Mouse (Mus musculus) lung, embryonic 15.5 days (tissue): ENCODE data around the gene Itga11. TPM values are rescaled to one million over a fixed set of nuclear protein-coding genes. Genes with fewer than 3 reads are reported as not detected.
A peak's percentile ranks its signal among the peaks of the same experiment; 100 is the strongest.
"Not testable (repeated sequence)": the region's sequence is repeated elsewhere in the genome, so short reads cannot be mapped to it uniquely, and the experiment has no call there.

Experiments used
- ATAC-seq: fragments of 200-750 bp; cut with Nextera tagmentation; 2 replicates; pipeline ENCODE4 v1.8.0; 2017; ENCODE audit warnings: moderate number of reproducible peaks, borderline replicate concordance; ENCODE audit not compliant: low FRiP score, low TSS enrichment; ENCODE audit errors: extremely low read depth
- H3K27ac ChIP-seq: fragments of 300-500 bp; sonication (generic); 2 replicates; pipeline ENCODE4 v1.5.1; 2015; ENCODE audit warnings: moderate library complexity, mild to moderate bottlenecking, inconsistent platforms
- H3K27me3 ChIP-seq: fragments of 300-500 bp; sonication (generic); 2 replicates; pipeline ENCODE4 v1.6.1; 2015; ENCODE audit warnings: inconsistent platforms
- H3K36me3 ChIP-seq: fragments of 300-500 bp; sonication (generic); 2 replicates; pipeline ENCODE4 v1.6.1; 2015; ENCODE audit warnings: inconsistent platforms
- H3K4me1 ChIP-seq: fragments of 300-500 bp; sonication (generic); 2 replicates; pipeline ENCODE4 v1.6.1; 2015; ENCODE audit warnings: inconsistent platforms
- H3K4me2 ChIP-seq: fragments of 300-500 bp; sonication (generic); 2 replicates; pipeline ENCODE4 v1.6.1; 2015; ENCODE audit warnings: inconsistent platforms, mild to moderate bottlenecking, moderate library complexity
- H3K4me3 ChIP-seq: fragments of 300-500 bp; sonication (generic); 2 replicates; pipeline ENCODE4 v1.5.1; 2015; ENCODE audit warnings: mild to moderate bottlenecking, inconsistent platforms
- H3K9ac ChIP-seq: fragments of 300-500 bp; sonication (generic); 2 replicates; pipeline ENCODE4 v1.6.1; 2015; ENCODE audit warnings: inconsistent platforms
- H3K9me3 ChIP-seq: fragments of 300-500 bp; sonication (generic); 2 replicates; pipeline ENCODE4 v1.6.1; 2016; ENCODE audit warnings: inconsistent platforms
- WGBS: fragments of 180-500 bp; shearing (Covaris S2); methylation state at CpG from one replicate; pipeline ENCODE4 v1.1.7; 2015; 5-methylcytosine and 5-hydroxymethylcytosine counted together
- polyA plus RNA-seq: library from polyadenylated mRNA; unstranded; fragments of >200 nt; fragmentation: Nextera tagmentation; extraction: Ambion mirVana; gene quantifications from 2 replicates; pipeline ENCODE4 v1.2.1, GENCODE M21; 2015

Itga11 gene
- polyA plus RNA-seq, 1 experiment from 2014 or later, result 0.45 TPM

DNA sequence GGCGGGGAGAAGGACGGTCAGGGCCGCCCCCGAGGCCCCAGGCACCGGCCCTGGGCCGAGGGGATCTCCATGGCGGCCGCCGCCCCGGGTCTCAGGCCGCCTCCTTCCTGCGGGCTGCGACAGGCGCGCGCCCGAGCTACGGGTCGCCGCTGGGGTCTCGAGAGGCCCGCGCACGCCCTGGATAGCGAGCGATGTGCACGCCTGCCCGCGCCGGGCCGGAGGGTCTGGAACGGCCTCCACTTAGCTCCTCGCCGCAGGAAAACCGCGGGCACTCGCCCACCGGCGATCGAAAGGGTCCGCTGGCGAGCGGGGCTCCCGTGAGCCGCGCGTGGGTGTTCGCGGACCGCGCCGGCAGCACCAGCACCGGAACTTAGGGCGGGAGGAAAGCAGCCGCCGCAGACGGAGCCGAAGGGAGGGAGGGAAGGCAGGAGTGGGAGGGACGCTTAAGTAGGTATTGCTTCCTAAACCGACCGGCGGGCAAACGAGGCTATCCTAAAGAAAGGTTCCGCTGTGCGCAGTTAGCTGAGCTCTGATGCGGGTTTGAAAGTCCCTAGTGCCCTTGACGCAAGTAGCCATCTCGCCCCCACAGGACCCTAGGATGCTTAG lies 134.0 kb downstream of the Itga11 start, which contains the start of gene Fem1b:
Fem1b (minus strand) TSS at position 419 of the 606 bp plus-strand sequence.
- H3K4me3 ChIP-seq, result peak within 1 kb of the TSS; percentile 100
- H3K9ac ChIP-seq, result peak within 1 kb of the TSS; percentile 99
- ATAC-seq, result peak; percentile 94
- WGBS, result under 1% methylated on average over 55 of the region's 68 CpGs
- peaks cover 30% of the 10 kb centered on the region for H3K4me1 ChIP-seq
- peak within 1 kb of the TSS; percentile 98 for H3K27ac ChIP-seq
- peak within 1 kb of the TSS; percentile 85 for H3K4me2 ChIP-seq
- H3K36me3 ChIP-seq, result no peaks in the 10 kb centered on the region
- no peaks in the 10 kb centered on the region for H3K9me3 ChIP-seq
- no peaks in the 10 kb centered on the region for H3K27me3 ChIP-seq

DNA sequence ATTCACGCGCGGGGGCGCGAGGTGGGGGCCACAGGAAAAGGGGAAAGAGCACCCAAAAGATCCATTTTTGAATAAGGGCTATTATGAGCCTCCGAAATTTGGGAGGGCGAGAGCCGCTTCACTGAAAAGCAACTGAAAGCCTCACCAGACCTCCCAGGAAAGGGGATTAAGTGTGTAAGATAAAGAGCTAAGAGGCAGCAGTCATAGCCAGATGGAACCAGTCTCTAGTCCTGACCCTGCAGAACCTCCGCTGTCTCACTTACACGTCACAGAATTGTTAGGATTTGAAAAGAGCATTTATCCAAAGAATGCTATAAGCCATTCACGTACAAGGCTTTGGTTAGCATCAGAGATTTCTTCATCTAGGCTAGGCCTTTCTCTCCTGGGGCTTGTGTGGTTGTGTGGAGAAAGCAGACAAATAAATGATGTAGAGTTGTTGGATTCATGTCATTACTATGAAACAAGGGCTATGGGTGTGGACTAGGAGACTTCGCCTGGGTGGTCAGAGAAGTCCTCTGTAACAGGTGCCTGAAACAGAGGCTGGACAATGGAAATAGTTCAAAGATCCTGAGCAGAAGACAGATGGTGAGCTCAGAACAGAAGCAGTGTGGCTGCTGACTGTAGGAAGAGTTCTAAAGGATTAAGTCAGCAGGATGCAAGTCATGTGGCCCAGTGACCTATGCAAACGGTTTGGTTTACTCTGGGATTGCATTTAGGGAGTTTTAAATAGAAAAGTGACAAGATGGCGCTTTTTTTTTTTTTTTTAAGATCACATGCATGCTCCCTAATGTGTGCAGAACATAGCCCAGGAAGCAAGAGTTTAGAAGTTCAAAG lies 134.8 kb downstream of the Itga11 start:
- no peak for ATAC-seq
- Histone ChIP-seq H3K27ac (peak overlapping the region; percentile 98), H3K9ac (peak overlapping the region; percentile 99), H3K4me3 (peak overlapping the region; percentile 100), H3K27me3 (no peaks in the 10 kb centered on the region), H3K4me1 (peaks cover 30% of the 10 kb centered on the region), H3K9me3 (no peaks in the 10 kb centered on the region), H3K4me2 (peak overlapping the region; percentile 85), H3K36me3 (no peaks in the 10 kb centered on the region)
- WGBS, result 15% methylated on average over 14 of the region's 14 CpGs

DNA sequence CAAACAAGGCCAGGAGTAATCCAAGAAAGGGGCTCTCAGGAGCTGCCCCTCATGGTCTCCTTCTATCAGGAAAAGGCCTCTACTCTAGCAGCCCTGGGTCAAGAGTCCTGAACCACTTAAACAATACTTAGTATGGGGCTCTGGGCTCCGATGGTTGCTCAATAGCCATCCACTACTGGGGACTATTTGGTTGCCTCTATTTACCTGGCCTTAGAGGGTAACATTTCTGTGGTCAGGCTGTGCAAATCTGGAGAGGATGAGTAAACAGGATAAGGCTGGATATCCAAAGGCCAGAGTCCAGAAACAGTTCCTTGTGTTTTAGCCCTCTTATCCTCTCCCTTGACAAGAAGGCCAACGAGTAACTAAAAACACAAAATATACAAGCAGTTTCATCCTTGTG lies 137.1 kb downstream of the Itga11 start:
- WGBS, result 52% methylated on average over 2 of the region's 2 CpGs
- no peak overlapping the region for H3K27ac ChIP-seq
- H3K4me2 ChIP-seq, result no peak overlapping the region
- ATAC-seq, result no peak
- H3K4me3 ChIP-seq, result no peak overlapping the region
- no peak overlapping the region for H3K9ac ChIP-seq
- no peaks in the 10 kb centered on the region for H3K9me3 ChIP-seq
- H3K4me1 ChIP-seq, result peaks cover 13% of the 10 kb centered on the region; the same call in 1 of the 2 replicates
- H3K36me3 ChIP-seq, result no peaks in the 10 kb centered on the region
- no peaks in the 10 kb centered on the region for H3K27me3 ChIP-seq

DNA sequence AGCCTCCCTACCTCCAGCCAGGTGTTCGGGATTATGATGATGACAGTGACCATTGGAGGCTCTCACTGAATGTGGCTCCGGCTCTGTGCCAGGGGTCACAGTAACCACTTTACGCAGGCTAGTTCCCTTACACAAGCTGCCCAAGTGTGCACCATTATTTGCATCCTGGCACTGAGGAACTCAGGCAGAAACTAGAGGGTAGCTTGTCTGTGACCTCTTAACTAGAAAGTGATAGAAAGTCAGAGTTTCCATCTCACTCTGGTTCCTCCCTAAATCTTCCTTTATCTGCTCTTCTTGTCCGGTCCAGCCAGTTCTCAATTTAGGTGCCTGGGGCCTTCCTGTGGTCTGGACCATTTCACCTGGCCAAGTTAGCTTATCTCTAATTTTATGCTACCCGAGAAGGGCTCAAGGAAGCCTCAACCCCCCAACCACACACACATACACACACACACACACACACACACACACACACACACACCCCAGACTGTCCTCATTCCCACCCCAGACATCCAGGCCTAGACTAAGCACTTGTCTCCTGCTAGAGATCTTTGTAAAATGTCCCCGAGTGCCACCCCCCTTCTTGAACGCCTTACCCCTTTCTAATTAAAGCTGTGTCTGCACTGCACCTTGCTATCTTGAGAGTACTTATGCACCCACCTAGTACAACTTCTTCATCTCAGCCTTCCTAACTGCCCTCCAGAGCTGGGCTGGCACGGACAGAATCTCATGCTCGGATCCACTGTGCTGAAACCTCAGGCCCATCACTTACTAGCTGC lies 138.9 kb downstream of the Itga11 start:
- peaks cover 9% of the 10 kb centered on the region; the same call in 1 of the 2 replicates for H3K4me1 ChIP-seq
- 66% methylated on average over 9 of the region's 9 CpGs for WGBS
- H3K36me3 ChIP-seq, result no peaks in the 10 kb centered on the region
- H3K27ac ChIP-seq, result no peak overlapping the region
- H3K4me2 ChIP-seq, result no peak overlapping the region
- no peak for ATAC-seq
- no peaks in the 10 kb centered on the region for H3K9me3 ChIP-seq
- no peaks in the 10 kb centered on the region for H3K27me3 ChIP-seq
- no peak overlapping the region for H3K9ac ChIP-seq
- H3K4me3 ChIP-seq, result no peak overlapping the region

DNA sequence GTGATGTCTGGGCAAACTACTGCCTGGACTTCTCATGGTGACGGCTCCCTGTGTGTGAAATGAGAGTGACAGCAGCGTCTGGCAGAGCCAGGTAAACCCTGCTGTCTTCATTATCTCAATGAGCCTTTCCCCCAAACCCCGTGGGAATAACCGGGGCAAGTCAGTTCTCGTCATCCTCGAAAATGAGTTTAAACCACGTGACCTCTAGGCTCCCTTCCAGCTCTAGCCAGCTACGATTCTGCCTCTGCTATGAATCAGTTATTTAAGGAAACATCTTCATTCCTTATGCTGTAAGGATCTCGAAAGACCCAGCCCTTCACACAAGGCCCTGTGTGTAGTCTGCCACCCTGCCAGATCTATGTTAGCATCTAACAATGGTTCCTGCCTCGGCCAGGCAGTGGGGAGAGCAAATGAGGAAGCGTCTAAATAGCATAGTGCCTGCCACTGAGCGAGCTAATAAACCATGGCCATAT lies 139.5 kb downstream of the Itga11 start:
- Histone ChIP-seq H3K9ac (no peak overlapping the region), H3K4me2 (no peak overlapping the region), H3K9me3 (no peaks in the 10 kb centered on the region), H3K27me3 (no peaks in the 10 kb centered on the region), H3K27ac (no peak overlapping the region), H3K4me1 (peaks cover 6% of the 10 kb centered on the region; the same call in 1 of the 2 replicates), H3K36me3 (no peaks in the 10 kb centered on the region), H3K4me3 (no peak overlapping the region)
- no peak for ATAC-seq
- 58% methylated on average over 12 of the region's 12 CpGs for WGBS

DNA sequence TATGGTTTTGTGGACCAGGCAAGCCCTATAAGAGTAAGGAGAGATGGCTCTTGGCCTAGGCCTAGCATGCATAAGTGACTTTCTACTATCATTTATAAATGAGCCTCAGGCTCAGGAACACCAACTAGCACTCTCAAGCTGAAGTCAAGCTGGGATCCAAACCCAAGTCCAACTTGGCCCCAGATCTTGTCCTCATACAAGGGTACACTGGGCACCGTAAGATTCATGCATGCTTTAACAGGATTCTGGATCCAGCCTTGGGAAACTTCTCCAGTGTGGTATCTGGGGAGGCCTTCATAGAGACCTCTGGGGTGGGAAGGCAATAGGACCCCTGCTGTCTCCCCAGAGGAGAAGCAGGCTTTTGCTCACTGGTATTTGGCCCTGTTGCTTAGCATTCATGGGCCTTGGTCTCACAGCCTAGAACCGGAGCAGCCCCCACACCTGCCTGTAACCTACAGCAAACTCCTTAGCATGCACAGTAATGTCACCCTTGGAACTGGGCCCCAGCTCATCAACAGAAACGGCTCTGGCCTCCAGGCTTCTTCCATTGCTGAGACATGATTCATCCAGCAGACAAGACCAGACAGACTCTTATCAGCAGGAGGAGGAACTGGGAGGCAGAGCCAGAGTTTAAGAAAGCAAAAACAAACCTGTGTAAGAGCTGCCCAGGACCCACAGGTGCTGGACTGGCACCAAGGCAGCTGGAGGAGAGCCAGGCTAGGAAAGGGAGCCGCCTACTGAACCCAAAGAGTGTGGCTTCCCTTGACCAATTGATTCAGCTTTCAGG lies 140.4 kb downstream of the Itga11 start:
- H3K27ac ChIP-seq, result no peak overlapping the region
- WGBS, result 69% methylated on average over 4 of the region's 4 CpGs
- no peaks in the 10 kb centered on the region for H3K9me3 ChIP-seq
- H3K36me3 ChIP-seq, result no peaks in the 10 kb centered on the region
- no peak overlapping the region for H3K4me3 ChIP-seq
- H3K9ac ChIP-seq, result no peak overlapping the region
- no peak for ATAC-seq
- no peaks in the 10 kb centered on the region for H3K27me3 ChIP-seq
- H3K4me1 ChIP-seq, result no peaks in the 10 kb centered on the region
- H3K4me2 ChIP-seq, result no peak overlapping the region

DNA sequence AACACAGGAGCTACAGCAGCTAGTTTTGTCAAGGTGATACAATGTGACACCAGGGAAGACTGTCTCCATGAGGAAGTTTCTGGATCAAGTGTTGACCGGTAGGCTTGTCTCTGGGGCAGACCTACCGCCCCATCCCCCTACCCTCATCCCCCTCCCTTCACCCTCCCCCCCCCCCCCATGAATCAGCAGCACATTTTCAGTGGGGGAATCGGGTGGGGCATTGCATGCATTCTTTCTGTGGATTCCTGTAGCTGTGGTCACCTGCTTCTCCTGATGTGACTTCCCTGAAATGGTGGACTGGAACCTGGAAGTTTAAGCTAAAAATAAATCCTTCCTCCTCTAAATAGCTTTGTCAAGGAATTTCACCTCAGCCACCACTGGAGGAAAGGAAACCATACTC lies 141.9 kb downstream of the Itga11 start:
- 76% methylated on average over 3 of the region's 3 CpGs for WGBS
- no peaks in the 10 kb centered on the region for H3K9me3 ChIP-seq

DNA sequence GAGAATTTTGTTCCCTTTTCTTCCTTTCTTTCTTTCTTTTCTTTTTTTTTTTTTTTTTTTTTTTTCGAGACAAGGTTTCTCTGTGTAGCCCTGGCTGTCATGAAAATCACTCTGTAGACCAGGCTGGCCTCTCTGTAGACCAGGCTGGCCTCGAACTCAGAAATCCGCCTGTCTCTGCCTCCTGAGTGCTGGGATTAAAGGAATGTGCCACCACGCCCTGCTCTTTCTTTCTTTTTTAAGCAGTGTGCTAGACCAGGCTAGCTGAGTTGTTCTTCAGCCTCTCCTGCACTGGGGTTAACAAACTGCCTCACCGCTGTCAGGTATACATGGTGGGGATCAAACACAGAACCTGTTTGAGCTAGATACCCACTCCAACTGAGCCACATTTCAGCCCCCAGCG lies 142.3 kb downstream of the Itga11 start:
- not testable (repeated sequence) for H3K36me3 ChIP-seq, H3K4me1 ChIP-seq, ATAC-seq, H3K27me3 ChIP-seq, H3K9ac ChIP-seq, H3K4me2 ChIP-seq, H3K27ac ChIP-seq, H3K4me3 ChIP-seq, H3K9me3 ChIP-seq
- WGBS, result 81% methylated on average over 6 of the region's 6 CpGs

More for the DNA sequence above, 141.9 kb downstream of the Itga11 start:
- no peak overlapping the region for H3K27ac ChIP-seq
- no peaks in the 10 kb centered on the region for H3K36me3 ChIP-seq
- H3K4me2 ChIP-seq, result no peak overlapping the region
- no peak overlapping the region for H3K4me3 ChIP-seq
- H3K27me3 ChIP-seq, result no peaks in the 10 kb centered on the region
- no peak for ATAC-seq
- no peaks in the 10 kb centered on the region for H3K4me1 ChIP-seq
- H3K9ac ChIP-seq, result no peak overlapping the region

DNA sequence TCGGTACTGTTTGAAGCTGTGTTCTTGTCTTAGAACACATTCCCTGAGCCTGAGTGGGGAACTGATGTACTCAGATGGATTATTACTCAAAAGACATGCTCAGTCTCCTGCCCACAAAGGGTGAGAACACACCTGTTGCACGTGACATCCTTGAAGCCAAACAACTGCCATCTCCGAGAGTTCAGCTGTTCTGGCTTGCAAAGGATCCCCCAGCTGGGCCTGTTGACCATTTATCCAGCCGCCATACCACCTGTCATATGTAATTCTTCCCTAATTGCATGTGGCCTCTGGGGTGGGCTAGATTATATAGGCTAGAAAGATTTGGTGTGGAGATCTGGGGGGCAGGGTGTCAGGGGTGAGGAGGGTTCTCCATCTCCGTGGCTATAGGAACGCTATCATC lies 143.2 kb downstream of the Itga11 start:
- Histone ChIP-seq H3K9ac (no peak overlapping the region), H3K4me2 (no peak overlapping the region), H3K27ac (no peak overlapping the region), H3K4me3 (no peak overlapping the region), H3K36me3 (no peaks in the 10 kb centered on the region), H3K27me3 (no peaks in the 10 kb centered on the region), H3K9me3 (no peaks in the 10 kb centered on the region), H3K4me1 (peaks cover 3% of the 10 kb centered on the region)
- WGBS, result 85% methylated on average over 6 of the region's 6 CpGs
- no peak for ATAC-seq

DNA sequence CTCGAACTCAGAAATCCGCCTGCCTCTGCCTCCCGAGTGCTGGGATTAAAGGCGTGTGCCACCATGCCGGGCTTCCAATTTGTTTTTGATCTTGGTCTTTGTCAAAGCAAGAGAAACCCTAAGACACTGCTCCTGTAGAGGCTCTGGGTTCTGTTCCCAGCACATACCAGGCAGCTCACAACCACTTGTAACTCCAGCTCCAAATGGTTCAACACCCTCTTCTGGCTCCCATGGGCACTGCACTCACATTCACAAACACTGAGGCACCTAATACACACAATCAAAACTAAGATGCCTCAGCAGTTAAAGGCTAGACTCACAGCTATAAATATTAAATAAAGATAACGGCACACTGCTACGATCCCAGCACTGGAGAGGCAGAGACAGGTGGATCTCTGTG lies 144.2 kb downstream of the Itga11 start:
- no peak overlapping the region for H3K9ac ChIP-seq
- no peaks in the 10 kb centered on the region for H3K36me3 ChIP-seq
- no peak overlapping the region for H3K4me3 ChIP-seq
- 94% methylated on average over 7 of the region's 7 CpGs for WGBS
- H3K4me1 ChIP-seq, result peaks cover 10% of the 10 kb centered on the region
- H3K27me3 ChIP-seq, result no peaks in the 10 kb centered on the region
- ATAC-seq, result no peak
- no peaks in the 10 kb centered on the region for H3K9me3 ChIP-seq
- no peak overlapping the region for H3K27ac ChIP-seq
- H3K4me2 ChIP-seq, result no peak overlapping the region

DNA sequence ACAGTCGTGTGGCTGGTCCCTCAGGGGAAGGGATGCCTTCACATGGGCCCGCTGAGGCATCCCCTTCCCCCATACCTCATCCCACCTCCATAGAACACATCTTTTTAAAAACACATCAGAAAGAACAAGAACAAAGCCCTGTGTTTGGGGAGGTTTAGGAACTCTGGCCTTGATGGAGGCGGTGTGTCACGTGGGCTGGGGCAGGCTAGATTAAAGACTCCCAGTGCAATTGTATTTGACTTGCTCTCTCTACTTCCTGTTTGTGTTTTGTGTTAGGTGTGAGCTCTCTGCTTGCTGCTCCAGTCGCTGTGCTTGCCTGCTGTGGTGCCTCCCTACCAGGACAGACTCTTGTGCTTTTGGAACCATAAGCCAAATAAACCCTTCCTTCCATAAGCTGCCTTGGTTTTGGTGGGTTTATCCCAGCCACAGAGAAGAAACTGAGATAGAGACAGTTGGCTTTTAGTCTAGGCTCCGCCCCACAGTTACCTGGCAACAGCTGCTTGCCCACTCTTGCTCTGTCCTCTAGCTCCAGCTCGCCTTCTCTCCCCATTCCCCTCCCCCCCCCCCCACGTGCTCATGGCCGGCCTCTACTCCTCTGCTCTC lies 148.3 kb downstream of the Itga11 start:
- H3K9me3 ChIP-seq, result no peaks in the 10 kb centered on the region
- H3K4me1 ChIP-seq, result peaks cover 22% of the 10 kb centered on the region
- H3K9ac ChIP-seq, result no peak overlapping the region
- no peaks in the 10 kb centered on the region for H3K27me3 ChIP-seq
- no peaks in the 10 kb centered on the region for H3K36me3 ChIP-seq
- WGBS, result 13% methylated on average over 9 of the region's 9 CpGs
- ATAC-seq, result no peak
- peak overlapping the region; percentile 51 for H3K27ac ChIP-seq
- H3K4me2 ChIP-seq, result peak overlapping the region; percentile 26; the same call in 1 of the 2 replicates
- no peak overlapping the region for H3K4me3 ChIP-seq
